Mouse (Mus musculus) hindbrain, embryonic 13.5 days (tissue): ENCODE results near the gene Olfr1124. TPM values are rescaled to one million over a fixed set of nuclear protein-coding genes. Genes with fewer than 3 reads are reported as not detected.
"Not testable (repeated sequence)": the region's sequence is repeated elsewhere in the genome, so short reads cannot be mapped to it uniquely, and the experiment has no call there.

Experiments used
- ATAC-seq: fragments of 200-750 bp; cut with Nextera tagmentation; 2 replicates; pipeline ENCODE4 v1.8.0; 2017; ENCODE audit warnings: moderate TSS enrichment; ENCODE audit not compliant: low FRiP score
- H3K27ac ChIP-seq: fragments of 300-500 bp; sonication (generic); 2 replicates; pipeline ENCODE4 v1.5.1; 2015; ENCODE audit warnings: inconsistent platforms, mild to moderate bottlenecking, moderate library complexity
- H3K27me3 ChIP-seq: fragments of 300-500 bp; sonication (generic); 2 replicates; pipeline ENCODE4 v1.6.1; 2015; ENCODE audit warnings: mild to moderate bottlenecking, inconsistent platforms
- H3K36me3 ChIP-seq: fragments of 300-500 bp; sonication (generic); 2 replicates; pipeline ENCODE4 v1.6.1; 2015; ENCODE audit warnings: mild to moderate bottlenecking, inconsistent platforms
- H3K4me1 ChIP-seq: fragments of 300-500 bp; sonication (generic); replicated peaks from 2 replicates; pipeline ENCODE4 v1.6.1; 2015; ENCODE audit warnings: inconsistent platforms
- H3K4me2 ChIP-seq: fragments of 300-500 bp; sonication (generic); 2 replicates; pipeline ENCODE4 v1.6.1; 2015; ENCODE audit warnings: inconsistent platforms, mild to moderate bottlenecking, moderate library complexity
- H3K4me3 ChIP-seq: fragments of 300-500 bp; sonication (generic); 2 replicates; pipeline ENCODE4 v1.5.1; 2015; ENCODE audit warnings: mild to moderate bottlenecking, inconsistent platforms
- H3K9ac ChIP-seq: fragments of 300-500 bp; sonication (generic); 2 replicates; pipeline ENCODE4 v1.6.1; 2015; ENCODE audit warnings: mild to moderate bottlenecking, inconsistent platforms
- H3K9me3 ChIP-seq: fragments of 300-500 bp; sonication (generic); 2 replicates; pipeline ENCODE4 v1.6.1; 2016; ENCODE audit warnings: inconsistent platforms
- WGBS: fragments of 180-500 bp; shearing (Covaris S2); methylation state at CpG from one replicate; pipeline ENCODE4 v1.1.7; 2015; 5-methylcytosine and 5-hydroxymethylcytosine counted together
- polyA plus RNA-seq: library from polyadenylated mRNA; unstranded; fragments of >200 nt; fragmentation: Nextera tagmentation; extraction: Ambion mirVana; gene quantifications from 2 replicates; pipeline ENCODE4 v1.2.1, GENCODE M21; 2015

The Olfr1124 gene
- polyA plus RNA-seq = 0.08 TPM in 1 of 2 replicates, not detected in the other

DNA sequence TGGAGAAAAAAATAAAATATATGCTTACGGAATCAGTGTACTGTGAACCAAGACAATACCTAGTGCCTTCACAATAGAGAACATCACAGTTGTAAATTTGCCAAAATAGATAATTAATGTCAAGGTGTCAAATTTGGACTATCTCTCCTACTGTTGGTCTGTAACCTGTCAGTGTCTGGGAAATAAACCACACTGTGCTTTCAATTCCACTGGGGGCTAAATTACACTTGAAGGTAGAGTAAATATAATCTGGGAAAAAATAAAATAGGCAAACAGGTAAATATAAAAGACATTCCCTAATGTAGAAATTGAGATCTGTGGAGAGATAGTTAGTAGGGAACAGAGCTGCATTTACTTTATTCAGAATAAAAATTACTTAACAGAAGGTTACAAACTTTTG lies at the start of gene Olfr1124:
Gene Olfr1124 (plus strand): TSS at position 301 of the 400 bp plus-strand sequence.
- H3K9ac ChIP-seq = no peak within 1 kb of the TSS
- H3K4me1 ChIP-seq = no peaks in the 10 kb centered on the region
- no peaks in the 10 kb centered on the region for H3K27me3 ChIP-seq
- H3K9me3 ChIP-seq = no peaks in the 10 kb centered on the region
- H3K4me3 ChIP-seq = no peak within 1 kb of the TSS
- H3K4me2 ChIP-seq = no peak within 1 kb of the TSS
- H3K36me3 ChIP-seq = no peaks in the 10 kb centered on the region
- no peak within 1 kb of the TSS for H3K27ac ChIP-seq
- WGBS = 88% methylated on average over 1 of the region's 1 CpGs
- ATAC-seq = no peak

DNA sequence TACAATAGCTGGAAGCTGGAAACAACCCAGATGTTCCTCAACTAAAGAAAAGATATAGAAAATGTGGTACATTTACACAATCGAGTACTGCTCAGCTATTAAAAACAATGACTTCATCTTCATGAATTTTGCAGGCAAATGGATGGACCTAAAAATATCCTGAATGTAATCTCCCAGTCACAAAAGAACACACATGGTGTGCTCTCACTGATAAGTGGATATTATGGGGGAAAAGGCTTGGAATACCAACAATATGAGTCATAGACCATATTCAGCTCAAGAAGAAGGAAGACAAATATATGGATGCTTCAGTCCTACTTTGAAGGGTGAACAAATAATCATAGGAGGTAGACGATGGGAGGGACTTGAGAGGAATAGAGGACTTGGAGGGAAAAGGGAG lies 46.1 kb upstream of the Olfr1124 start:
- no peak overlapping the region for H3K4me2 ChIP-seq
- no peaks in the 10 kb centered on the region for H3K4me1 ChIP-seq
- H3K9me3 ChIP-seq = no peaks in the 10 kb centered on the region
- no peak overlapping the region for H3K4me3 ChIP-seq
- WGBS = 92% methylated on average over 2 of the region's 2 CpGs
- no peak overlapping the region for H3K9ac ChIP-seq
- ATAC-seq = no peak
- no peak overlapping the region for H3K27ac ChIP-seq
- H3K27me3 ChIP-seq = no peaks in the 10 kb centered on the region
- H3K36me3 ChIP-seq = no peaks in the 10 kb centered on the region

DNA sequence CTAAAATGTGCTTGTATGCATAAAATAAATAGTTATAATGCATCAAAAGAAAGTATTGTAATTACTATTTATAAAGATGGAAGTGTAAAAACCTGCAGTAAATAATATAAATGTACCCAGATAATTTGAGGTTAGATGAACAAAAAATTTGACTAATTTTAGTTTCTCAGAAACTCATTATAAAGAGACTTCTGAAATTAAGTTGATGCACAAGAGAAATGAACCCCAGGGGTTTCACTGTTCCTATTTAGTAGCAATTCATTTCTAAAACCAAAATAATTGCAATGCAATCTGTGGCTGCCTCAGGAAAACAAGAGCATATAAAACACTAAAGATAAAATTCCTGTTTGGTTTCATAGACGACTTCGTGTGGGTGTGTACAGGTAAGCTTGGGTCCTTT lies 44.5 kb upstream of the Olfr1124 start, which contains the start of gene Olfr1122:
Gene Olfr1122 (plus strand): TSS at position 301 of the 400 bp plus-strand sequence.
- no peaks in the 10 kb centered on the region for H3K4me1 ChIP-seq
- H3K4me3 ChIP-seq = no peak within 1 kb of the TSS
- no peak within 1 kb of the TSS for H3K4me2 ChIP-seq
- no peak within 1 kb of the TSS for H3K9ac ChIP-seq
- no peak within 1 kb of the TSS for H3K27ac ChIP-seq
- WGBS = 90% methylated on average over 2 of the region's 2 CpGs
- no peak for ATAC-seq
- H3K9me3 ChIP-seq = no peaks in the 10 kb centered on the region
- no peaks in the 10 kb centered on the region for H3K27me3 ChIP-seq
- H3K36me3 ChIP-seq = no peaks in the 10 kb centered on the region

DNA sequence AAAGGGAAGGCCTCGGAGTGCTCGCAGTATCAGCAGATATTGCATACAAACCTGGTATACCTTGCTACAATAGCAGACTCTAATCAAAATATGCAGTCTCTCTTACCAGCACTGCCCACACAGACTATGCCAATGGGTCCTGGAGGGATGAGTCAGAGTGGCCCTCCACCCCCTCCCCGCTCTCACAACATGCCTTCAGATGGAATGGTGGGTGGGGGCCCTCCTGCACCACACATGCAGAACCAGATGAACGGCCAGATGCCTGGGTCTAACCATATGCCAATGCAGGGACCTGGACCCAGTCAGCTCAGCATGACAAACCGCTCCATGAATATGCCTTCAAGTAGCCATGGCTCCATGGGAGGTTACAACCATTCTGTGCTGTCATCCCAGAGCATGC lies 36.5 kb upstream of the Olfr1124 start:
- 95% methylated on average over 5 of the region's 5 CpGs for WGBS
- H3K4me1 ChIP-seq, H3K9ac ChIP-seq, H3K27ac ChIP-seq, H3K4me3 ChIP-seq, H3K36me3 ChIP-seq, H3K27me3 ChIP-seq, H3K4me2 ChIP-seq, H3K9me3 ChIP-seq: not testable (repeated sequence)
- peak; percentile 46; the same call in 1 of the 2 replicates for ATAC-seq

DNA sequence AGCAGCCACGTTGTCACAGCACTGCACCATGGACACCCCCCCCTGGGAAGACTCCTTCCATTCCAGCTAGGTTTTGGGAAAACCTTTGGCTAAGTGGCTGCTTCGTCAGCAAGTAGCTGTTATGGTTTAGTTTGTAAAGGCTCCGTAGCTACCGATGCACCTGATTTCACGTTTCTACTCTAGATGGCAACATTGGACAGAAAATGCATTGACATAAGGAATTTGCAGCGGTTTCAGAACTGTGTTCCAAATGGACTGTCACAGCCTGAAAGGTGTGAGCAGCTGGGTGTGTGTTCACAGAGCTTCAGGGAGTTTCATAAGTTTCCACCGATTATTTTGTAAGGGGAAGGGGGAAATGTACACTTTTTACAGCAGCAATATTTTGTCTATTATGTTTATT lies 35.4 kb upstream of the Olfr1124 start:
- H3K4me2 ChIP-seq, H3K27me3 ChIP-seq, H3K4me3 ChIP-seq, H3K9me3 ChIP-seq, H3K9ac ChIP-seq, H3K36me3 ChIP-seq, H3K27ac ChIP-seq, H3K4me1 ChIP-seq, ATAC-seq: not testable (repeated sequence)
- WGBS = 84% methylated on average over 7 of the region's 7 CpGs

DNA sequence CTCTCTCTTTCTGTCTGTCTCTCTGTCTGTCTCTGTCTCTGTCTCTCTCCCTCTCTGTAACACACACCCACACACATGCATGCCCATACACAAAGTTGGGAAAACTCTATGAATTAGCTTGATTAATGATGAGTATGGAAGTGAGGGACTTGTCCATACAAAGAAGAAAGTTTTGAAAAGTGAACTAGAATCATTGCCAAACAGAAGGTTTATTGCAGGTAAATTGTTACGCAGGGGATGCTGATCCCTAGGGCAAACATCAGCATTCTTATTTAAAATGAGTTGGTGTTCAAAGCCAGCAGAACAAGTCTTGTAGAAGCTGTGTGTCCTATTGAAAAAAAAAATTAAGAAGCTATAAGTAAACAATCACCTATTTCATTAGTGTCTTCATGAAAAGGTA lies 13.7 kb upstream of the Olfr1124 start, which contains the start of gene Olfr1123:
Gene Olfr1123 (plus strand): TSS at position 301 of the 400 bp plus-strand sequence.
- no peak within 1 kb of the TSS for H3K4me3 ChIP-seq
- 93% methylated on average over 1 of the region's 1 CpGs for WGBS
- no peaks in the 10 kb centered on the region for H3K4me1 ChIP-seq
- H3K9me3 ChIP-seq = no peaks in the 10 kb centered on the region
- H3K36me3 ChIP-seq = no peaks in the 10 kb centered on the region
- no peak for ATAC-seq
- no peak within 1 kb of the TSS for H3K27ac ChIP-seq
- no peaks in the 10 kb centered on the region for H3K27me3 ChIP-seq
- no peak within 1 kb of the TSS for H3K4me2 ChIP-seq
- H3K9ac ChIP-seq = no peak within 1 kb of the TSS

DNA sequence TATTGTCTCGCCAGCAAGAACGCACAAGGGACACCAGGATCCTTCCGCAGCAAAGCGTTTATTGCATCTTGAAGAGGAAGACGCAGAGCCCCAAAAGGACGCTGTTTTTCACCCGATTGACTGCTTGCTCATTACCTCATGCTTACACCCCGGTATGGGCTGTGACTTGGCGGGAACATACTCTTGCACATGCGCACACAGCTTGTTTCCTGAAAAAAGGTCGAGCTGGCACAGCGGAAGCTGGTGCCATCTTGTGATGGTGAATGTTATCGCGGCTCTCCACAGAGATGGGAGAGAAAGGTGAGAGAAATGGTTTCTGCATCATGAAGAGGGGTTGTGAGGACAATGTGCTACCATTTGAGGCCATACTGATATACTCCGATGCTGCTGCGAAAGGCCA lies 7.7 kb downstream of the Olfr1124 start:
- 91% methylated on average over 16 of the region's 16 CpGs for WGBS
- H3K4me2 ChIP-seq = no peak overlapping the region
- H3K36me3 ChIP-seq = no peaks in the 10 kb centered on the region
- ATAC-seq = no peak
- H3K9me3 ChIP-seq = no peaks in the 10 kb centered on the region
- H3K27me3 ChIP-seq = no peaks in the 10 kb centered on the region
- no peak overlapping the region for H3K27ac ChIP-seq
- H3K9ac ChIP-seq = no peak overlapping the region
- H3K4me1 ChIP-seq = no peaks in the 10 kb centered on the region
- no peak overlapping the region for H3K4me3 ChIP-seq

DNA sequence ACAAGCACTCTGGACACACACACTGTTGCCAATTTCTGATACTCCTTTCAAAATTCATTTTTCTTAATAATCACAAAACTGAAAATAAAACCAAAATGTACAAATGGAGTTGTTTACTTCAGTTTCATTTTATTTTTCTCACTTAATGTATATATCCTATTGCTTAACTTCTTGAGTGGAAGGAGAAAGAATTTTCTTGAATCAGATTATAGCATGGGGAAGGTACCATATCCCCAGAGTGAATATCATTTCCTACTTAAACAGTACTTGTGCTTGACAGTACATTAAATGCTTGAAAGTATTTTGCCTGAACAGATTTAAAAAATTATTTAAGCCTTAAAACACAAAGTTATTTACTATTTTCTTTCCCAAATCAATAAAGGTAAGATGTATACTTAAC lies 23.6 kb downstream of the Olfr1124 start, which contains the start of gene Olfr1126:
Gene Olfr1126 (plus strand): TSS at position 301 of the 400 bp plus-strand sequence.
- Histone ChIP-seq H3K4me3 (no peak within 1 kb of the TSS), H3K27ac (no peak within 1 kb of the TSS), H3K9ac (no peak within 1 kb of the TSS), H3K9me3 (no peaks in the 10 kb centered on the region), H3K4me2 (no peak within 1 kb of the TSS), H3K36me3 (no peaks in the 10 kb centered on the region), H3K27me3 (no peaks in the 10 kb centered on the region), H3K4me1 (no peaks in the 10 kb centered on the region)
- no peak for ATAC-seq

DNA sequence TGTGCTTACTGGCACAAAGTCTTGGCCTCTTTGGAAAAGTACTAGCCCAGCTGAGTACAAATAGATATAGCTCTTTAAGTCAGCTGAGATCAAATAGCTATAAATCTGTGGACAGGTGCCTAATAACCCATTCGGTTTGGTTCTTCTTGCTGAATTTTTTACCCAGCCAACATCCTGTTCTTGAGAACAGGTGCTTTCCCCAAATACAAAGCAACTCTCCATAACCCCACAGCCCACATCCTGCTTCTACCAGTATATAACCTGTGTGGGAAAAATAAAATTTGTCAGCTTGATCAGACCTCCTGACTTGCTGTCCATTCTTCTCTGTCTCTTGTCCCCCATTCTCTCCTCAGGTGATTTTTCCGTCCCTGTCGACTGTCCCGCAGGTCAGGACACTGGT lies 31.7 kb downstream of the Olfr1124 start:
- Histone ChIP-seq H3K9me3 (no peaks in the 10 kb centered on the region), H3K36me3 (no peaks in the 10 kb centered on the region), H3K9ac (no peak overlapping the region), H3K4me2 (no peak overlapping the region), H3K27ac (no peak overlapping the region), H3K4me1 (no peaks in the 10 kb centered on the region), H3K27me3 (no peaks in the 10 kb centered on the region), H3K4me3 (no peak overlapping the region)
- no peak for ATAC-seq
- 95% methylated on average over 4 of the region's 4 CpGs for WGBS

DNA sequence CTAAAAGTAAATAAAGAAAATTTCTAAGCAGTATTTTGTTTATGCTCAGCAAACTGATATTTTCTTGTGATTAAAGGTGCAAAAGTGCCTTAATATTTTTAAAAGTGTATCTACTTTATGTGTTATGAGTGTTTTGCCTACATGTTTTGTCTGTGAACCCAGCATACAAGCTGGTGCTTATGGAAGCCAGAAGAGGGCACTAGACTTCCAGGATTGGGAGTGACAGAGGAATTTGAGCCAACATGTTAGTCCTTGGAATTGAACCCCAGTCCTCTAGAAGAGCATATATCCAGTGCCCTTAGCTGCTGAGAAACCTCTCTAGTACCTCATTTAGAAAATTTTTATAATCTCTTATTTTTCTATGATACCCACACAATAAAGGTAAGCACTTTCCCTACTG lies 50.1 kb downstream of the Olfr1124 start:
- no peaks in the 10 kb centered on the region for H3K9me3 ChIP-seq
- ATAC-seq = no peak
- H3K4me2 ChIP-seq = no peak overlapping the region
- H3K36me3 ChIP-seq = no peaks in the 10 kb centered on the region
- no peaks in the 10 kb centered on the region for H3K4me1 ChIP-seq
- H3K27ac ChIP-seq = no peak overlapping the region
- H3K27me3 ChIP-seq = no peaks in the 10 kb centered on the region
- no peak overlapping the region for H3K9ac ChIP-seq
- H3K4me3 ChIP-seq = no peak overlapping the region

DNA sequence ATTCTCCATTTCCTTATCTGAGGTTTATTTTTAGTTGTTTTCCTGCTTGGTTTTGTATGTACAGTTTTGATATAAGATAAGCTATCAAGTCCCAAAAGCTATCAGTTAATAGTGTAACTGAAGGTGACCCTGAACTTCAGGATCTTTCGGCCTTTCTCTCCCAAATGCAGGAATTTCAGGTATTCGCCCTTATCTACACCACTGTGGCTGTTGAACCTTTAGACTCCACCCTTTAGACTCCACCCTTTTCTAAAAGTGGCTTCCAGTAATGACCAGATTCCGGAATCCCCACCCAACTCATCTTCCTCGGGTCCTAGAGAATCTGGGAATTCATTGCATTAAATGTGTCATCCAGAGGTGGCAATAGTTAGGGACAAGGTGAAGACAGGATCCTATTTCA lies 51.1 kb downstream of the Olfr1124 start:
- no peaks in the 10 kb centered on the region for H3K4me1 ChIP-seq
- 92% methylated on average over 4 of the region's 4 CpGs for WGBS
- no peak for ATAC-seq
- no peaks in the 10 kb centered on the region for H3K27me3 ChIP-seq
- H3K9me3 ChIP-seq = no peaks in the 10 kb centered on the region
- no peaks in the 10 kb centered on the region for H3K36me3 ChIP-seq
- no peak overlapping the region for H3K4me3 ChIP-seq
- no peak overlapping the region for H3K27ac ChIP-seq
- no peak overlapping the region for H3K4me2 ChIP-seq
- no peak overlapping the region for H3K9ac ChIP-seq

DNA sequence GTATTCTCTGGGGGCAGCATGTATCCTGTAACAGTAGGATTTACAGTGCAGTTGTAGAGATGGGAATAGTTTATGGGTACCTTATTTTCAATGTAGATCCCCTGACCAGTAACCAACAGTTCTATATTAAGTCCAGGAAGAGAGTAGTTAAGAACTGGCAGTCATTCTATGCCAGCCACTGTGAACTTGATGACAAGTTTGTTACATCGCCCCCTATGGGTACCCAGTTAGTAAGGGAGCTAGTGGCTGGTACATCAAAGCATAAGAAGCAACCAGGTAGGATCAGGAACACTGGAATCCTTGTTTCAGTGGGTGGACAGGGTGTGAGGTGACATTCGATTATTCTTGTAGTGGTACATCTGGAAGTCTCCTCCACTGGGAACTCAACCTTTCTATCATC lies 52.2 kb downstream of the Olfr1124 start:
- Histone ChIP-seq H3K4me2 (no peak overlapping the region), H3K4me1 (no peaks in the 10 kb centered on the region), H3K27ac (no peak overlapping the region), H3K27me3 (no peaks in the 10 kb centered on the region), H3K4me3 (no peak overlapping the region), H3K36me3 (no peaks in the 10 kb centered on the region), H3K9ac (no peak overlapping the region), H3K9me3 (no peaks in the 10 kb centered on the region)
- 81% methylated on average over 2 of the region's 2 CpGs for WGBS
- no peak for ATAC-seq
